Mouse (Mus musculus) adrenal gland, postnatal 25 days (tissue): ENCODE data around the gene Vamp2. TPM values are rescaled to one million over a fixed set of nuclear protein-coding genes. Genes with fewer than 3 reads are reported as not detected.

Experiments used
- DNase-seq: peaks from one replicate; pipeline ENCODE4 v3.0.0; 2021; ENCODE audit warnings: mixed read lengths
- total RNA-seq: library from RNA; stranded (reverse); gene quantifications from 2 replicates; pipeline ENCODE4 v1.2.3, GENCODE M21; 2021

Vamp2 gene
- total RNA-seq, 1 experiment from 2014 or later, result 163 TPM

DNA sequence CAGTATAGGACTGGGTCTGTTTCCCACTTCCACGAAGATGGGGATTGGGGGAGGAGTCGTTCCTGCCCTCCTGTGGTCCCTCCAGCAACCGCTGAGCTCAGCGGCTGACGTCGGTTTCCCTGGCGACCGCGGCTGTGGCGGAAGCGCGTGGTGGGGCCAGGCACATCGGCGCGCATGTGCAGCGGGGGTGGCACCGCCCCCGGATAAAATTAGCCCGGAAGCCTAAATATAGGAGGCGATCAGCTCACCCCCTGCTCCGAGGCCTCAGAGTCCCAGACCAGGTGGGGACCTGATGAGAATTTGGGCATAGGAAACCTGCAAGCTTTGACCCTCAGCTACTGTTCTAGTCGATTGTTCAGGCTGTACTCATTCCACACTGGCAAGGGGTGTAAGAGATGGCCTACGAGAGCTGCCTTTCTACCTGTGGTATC is 11.6 kb downstream of the Vamp2 start:
- DNase-seq, result peak; percentile 96

DNA sequence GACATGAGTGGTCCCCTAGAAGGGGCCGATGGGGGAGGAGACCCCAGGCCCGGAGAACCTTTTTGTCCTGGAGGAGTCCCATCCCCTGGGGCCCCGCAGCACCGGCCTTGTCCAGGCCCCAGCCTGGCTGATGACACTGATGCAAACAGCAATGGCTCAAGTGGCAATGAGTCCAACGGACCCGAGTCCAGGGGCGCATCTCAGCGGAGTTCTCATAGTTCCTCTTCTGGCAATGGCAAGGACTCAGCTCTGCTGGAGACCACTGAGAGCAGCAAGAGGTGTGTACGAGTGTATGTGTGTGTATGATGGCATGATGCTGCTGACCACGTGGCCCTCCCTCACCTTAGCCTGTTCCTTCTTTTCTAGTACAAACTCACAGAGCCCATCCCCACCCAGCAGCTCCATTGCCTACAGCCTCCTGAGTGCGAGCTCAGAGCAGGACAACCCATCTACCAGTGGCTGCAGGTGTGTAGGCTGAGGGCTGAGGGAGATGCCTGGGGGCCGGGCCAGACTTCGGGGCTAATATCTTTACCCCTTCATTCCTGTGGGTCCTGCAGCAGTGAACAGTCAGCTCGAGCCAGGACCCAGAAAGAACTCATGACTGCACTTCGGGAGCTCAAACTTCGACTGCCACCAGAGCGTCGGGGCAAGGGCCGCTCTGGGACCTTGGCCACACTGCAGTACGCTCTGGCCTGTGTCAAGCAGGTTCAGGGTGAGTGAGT is 12.5 kb downstream of the Vamp2 start:
- DNase-seq, result no peak

DNA sequence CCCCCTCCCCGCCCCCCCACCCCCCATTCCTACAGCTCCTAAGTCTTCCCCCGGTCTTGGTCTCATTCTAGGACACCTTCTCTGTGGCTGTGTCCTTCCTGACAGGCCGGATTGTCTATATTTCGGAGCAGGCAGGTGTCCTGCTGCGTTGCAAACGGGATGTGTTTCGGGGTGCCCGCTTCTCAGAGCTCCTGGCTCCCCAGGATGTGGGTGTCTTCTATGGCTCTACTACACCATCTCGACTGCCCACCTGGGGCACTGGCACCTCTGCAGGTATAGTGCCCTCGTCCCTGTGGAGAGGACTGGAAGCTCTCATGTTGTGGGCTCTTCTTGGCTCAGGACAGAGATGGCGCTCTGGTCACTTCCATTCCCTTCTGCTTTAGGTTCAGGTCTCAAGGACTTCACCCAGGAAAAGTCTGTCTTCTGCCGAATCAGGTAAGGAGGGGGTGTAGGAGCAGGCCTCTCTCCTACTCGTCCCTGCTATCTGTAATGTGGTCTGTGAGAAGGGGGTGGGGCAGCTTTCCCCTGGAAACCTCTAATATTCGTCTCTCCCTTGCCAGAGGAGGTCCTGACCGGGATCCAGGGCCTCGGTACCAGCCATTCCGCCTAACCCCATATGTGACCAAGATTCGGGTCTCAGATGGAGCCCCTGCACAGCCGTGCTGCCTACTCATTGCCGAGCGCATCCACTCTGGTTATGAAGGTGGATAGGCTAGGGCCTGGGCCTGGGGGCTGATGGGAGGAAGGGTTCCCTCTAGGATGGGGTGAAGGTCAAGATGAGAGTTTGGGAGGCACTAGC is 13.5 kb downstream of the Vamp2 start:
- no peak for DNase-seq

DNA sequence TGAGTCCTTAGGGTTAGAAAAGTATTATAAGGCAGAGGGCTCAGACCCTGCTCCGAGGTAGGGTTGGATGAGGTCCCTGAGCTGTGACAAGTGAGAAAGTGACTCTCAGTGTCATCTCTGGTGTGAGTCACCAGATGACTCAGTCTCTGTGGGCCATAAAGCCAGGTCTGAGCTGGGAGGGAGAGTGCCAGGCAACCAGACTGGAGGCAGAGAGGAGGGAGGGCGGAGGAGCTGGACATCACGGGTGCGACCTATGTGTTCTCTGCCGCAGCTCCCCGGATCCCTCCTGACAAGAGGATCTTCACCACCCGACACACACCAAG is 14.1 kb downstream of the Vamp2 start:
- DNase-seq, result no peak

DNA sequence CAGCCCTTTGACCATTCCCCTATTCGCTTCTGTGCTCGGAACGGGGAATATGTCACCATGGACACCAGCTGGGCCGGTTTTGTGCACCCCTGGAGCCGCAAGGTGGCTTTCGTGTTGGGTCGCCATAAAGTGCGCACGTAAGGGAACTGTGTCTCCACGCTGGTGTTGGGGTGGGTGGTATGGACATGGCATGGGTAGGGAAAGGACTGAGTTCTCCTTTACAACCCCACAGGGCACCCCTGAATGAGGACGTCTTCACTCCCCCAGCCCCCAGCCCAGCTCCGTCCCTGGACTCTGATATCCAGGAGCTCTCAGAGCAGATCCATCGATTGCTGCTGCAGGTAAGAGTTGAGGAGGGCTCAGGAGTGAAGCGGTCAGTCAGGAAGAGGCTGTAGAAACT is 14.8 kb downstream of the Vamp2 start:
- no peak for DNase-seq

DNA sequence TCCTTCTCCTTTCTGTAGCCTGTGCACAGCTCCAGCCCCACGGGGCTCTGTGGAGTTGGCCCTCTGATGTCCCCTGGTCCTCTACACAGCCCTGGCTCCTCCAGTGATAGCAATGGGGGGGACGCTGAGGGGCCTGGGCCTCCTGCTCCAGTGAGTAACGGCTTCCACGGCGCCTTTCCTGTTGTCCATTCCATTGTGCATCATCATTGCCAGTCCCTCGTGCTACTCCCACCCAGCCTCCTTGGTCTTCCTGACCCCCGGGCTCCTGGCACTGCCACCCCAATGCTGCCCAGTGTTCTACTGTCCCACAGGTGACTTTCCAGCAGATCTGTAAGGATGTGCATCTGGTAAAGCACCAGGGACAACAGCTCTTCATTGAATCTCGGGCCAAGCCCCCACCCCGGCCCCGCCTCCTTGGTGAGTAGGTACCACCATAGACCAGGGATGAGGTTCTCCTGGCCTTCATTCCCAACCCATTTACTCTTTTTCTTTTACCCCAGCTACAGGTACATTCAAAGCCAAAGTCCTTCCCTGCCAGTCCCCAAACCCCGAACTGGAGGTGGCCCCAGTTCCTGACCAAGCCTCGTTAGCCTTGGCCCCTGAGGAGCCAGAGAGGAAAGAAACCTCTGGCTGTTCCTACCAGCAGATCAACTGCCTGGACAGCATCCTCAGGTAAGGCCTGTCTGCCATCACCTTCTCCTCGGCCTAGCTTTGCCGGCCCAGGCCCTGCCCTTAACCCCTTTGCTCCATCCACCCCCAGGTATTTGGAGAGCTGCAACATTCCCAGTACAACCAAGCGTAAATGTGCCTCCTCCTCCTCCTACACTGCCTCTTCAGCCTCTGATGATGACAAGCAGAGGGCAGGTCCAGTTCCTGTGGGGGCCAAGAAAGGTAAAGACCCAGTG is 15.5 kb downstream of the Vamp2 start:
- DNase-seq, result no peak

DNA sequence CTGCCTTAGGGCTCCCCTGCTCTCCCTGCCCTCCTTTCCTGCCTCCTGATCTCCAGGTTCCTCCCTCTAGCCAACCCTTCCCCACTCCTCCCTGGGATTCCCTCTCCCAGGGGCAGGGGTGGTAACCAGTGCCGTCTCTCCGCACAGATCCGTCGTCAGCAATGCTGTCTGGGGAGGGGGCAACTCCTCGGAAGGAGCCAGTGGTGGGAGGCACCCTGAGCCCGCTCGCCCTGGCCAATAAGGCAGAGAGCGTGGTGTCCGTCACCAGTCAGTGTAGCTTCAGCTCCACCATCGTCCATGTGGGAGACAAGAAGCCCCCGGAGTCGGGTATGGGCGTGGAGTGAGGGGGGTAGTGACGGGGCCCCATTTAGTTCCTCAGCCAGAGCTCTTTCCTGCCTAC is 16.2 kb downstream of the Vamp2 start:
- DNase-seq, result no peak

DNA sequence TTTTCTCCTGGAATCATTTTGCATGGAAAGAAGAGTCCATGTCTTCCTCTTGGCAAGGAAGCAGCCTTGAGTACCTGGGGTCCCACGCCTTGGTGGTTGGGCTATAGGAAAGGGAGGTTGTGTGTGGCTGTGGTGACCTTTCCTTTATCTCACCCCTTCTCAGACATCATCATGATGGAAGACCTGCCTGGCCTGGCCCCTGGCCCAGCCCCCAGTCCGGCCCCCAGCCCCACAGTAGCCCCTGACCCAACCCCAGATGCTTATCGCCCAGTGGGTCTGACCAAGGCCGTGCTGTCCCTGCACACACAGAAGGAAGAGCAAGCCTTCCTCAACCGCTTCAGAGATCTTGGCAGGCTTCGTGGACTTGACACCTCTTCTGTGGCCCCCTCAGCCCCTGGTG is 16.9 kb downstream of the Vamp2 start:
- DNase-seq, result no peak

DNA sequence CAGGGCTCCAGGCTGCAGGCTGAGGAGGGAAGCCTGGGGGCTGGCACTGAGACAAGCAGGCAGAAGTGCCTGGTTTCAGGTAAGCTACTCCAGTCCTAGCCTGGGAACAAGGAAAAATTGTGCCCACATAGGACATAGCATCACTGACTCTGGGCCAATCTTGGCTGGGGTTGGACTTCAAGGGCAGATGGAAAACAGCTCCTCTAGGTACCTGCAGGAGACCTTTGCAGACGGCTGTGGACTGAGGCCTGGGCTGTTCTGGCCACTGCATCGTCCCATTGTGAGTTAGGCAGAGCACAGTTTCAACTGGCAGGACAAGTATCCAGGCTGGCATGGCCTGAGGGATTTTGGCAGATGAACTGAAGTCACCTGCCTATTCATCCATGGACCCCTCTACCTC is 17.5 kb downstream of the Vamp2 start:
- no peak for DNase-seq

DNA sequence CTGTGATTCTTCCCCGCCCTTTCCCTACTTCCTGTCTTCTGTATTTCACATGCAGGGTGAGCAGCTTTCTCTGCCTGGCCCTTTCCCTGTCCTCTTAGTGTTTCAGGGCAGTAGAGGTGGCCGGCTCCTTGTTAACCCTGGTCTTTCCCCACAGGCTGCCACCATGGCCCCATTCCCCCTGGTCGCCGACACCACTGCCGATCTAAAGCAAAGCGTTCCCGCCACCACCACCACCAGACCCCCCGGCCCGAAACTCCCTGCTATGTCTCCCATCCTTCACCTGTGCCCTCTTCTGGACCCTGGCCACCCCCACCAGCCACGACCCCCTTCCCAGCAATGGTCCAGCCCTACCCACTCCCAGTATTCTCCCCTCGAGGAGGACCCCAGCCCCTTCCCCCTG is 18.0 kb downstream of the Vamp2 start:
- DNase-seq, result no peak

DNA sequence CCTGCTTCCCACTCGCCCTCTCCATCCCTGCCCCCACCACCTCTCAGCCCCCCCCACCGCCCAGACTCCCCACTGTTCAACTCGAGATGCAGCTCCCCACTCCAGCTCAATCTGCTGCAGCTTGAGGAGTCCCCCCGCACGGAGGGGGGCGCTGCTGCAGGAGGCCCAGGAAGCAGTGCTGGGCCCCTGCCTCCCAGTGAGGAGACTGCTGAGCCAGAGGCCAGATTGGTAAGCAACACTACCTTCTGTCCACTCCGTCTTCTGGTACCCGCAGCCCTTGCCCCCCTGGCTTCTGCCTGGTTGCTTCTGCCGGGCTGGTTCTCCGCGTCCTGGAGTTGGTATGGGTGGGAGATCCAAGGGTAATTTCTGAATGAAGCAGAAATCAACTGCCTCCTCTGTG is 18.6 kb downstream of the Vamp2 start:
- no peak for DNase-seq

DNA sequence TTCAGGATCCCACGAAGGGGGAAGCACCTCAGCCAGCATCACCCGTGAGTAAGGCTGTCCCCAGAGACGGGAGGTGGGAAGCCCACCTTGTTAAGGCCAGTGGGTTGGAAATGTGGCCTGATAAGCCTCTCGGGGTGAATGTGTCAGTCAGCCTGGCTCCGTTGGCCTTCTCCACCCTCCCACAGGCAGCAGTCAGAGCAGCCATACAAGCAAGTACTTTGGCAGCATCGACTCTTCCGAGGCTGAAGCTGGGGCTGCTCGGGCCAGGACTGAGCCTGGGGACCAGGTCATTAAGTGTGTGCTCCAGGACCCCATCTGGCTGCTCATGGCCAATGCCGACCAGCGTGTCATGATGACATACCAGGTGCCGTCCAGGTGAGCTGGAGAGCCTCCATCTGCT is 19.4 kb downstream of the Vamp2 start:
- DNase-seq, result no peak

DNA sequence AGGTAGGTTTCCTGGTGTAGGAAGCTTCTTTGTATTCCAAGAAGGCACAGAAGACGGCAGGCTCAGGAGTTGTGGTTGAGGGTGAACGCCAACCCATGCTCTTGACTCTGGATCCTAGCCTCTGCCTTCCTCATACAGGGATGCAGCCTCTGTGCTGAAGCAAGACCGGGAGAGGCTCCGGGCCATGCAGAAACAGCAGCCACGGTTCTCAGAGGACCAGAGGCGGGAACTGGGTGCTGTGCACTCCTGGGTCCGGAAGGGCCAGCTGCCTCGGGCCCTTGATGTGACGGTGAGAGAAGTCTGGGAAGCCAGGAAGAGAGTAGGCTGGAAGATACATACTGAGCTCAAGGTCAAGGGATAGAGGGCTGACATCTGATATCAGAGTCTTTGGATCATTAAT is 19.9 kb downstream of the Vamp2 start:
- no peak for DNase-seq

DNA sequence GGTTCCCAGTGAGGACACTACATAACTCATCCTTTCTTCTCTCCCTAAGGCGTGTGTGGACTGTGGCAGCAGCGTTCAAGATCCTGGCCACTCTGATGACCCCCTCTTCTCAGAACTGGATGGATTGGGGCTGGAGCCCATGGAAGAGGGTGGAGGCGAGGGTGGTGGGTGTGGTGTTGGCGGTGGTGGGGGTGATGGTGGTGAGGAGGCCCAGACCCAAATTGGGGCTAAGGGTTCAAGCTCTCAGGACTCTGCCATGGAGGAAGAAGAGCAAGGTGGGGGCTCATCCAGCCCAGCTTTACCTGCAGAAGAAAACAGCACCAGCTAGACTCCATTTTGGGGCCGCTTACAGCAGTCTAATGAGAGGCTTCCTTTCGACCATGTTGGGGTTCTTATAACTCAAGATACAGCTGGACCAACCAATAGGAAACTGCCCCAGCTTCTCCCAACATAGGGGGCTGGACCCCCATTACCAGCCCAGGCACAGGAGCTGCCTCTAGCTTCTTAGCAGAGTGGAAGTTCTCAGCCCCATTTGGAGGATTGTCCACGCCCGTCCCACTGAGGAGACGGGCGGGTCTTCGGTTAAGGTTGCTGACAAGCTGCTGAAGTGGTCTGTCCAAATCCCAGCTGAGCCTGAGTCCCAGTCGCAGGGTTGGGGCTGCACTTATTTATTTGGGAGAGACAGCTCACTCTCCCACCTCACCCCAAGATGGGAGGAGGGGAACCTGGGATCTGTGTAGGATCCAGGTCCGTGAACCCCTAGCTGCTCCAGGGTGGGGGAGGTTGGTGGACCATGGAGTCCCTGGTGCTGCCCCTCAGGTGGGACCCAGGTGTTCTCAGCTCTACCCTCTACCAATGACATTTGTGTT is 21.0 kb downstream of the Vamp2 start:
- DNase-seq, result no peak

DNA sequence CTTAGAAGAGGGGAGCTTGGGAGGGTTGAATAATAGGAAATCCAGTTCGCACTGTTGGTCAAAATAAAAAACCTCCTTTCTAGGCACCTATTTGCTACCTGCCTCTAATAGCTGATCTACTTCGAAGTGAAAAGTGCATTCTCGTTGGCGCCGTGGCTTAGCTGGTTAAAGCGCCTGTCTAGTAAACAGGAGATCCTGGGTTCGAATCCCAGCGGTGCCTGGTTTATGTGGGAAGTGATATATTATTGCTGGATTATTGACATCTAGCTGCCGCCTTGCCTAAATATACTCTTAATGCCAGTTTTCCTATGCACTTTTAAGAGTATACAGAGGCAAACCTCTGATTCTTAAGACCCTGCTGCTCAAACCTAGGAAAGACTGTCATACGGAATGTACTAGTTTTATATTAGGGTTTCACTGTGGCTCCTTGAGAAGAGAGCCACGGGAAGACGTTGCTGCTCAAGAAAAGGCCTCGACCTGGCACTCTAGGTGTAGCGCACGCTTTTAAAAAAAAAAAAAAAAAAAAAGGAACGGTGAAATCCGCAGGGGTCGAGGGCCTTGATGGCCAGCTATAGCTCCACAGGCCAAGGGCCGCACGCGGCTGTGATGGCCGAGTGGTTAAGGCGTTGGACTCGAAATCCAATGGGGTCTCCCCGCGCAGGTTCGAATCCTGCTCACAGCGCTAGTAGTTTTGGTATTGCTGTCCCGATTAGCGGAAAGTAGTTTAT is 22.2 kb downstream of the Vamp2 start:
- DNase-seq, result peak; percentile 95

DNA sequence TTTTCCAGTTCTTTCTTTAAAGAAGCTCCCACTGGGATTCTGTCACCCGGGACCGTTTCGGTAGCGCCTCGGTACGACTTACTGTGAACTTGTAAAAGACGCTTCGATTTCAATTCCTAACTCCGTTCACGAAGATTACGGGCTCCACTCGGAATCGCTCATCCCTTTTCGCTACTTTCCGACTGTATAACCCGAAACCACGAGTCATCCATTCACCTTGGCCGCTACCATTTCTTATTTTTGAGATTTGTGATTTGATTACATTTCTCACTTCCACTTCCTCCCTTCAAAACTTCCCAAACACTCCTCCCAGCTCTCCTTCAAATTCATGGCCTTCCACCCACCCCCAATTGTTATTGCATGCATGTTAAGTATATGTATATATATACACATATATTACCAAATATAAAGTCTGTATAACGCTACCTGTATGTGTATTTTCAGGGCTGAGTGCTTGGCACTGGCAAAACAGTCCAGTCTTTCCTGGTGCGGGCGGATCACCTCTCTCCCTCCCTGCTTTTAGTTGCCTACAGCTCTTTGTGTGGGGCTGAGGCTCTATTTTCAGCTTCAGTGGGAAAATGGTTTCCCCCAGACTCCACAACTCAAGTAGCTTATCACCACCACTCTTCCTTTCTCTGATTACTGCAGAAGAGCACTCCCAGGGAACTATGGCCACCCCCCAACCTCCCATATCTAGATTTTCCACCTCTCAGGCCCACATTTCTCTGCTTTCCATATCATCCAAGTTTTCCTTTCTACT is 22.9 kb downstream of the Vamp2 start:
- DNase-seq, result no peak

DNA sequence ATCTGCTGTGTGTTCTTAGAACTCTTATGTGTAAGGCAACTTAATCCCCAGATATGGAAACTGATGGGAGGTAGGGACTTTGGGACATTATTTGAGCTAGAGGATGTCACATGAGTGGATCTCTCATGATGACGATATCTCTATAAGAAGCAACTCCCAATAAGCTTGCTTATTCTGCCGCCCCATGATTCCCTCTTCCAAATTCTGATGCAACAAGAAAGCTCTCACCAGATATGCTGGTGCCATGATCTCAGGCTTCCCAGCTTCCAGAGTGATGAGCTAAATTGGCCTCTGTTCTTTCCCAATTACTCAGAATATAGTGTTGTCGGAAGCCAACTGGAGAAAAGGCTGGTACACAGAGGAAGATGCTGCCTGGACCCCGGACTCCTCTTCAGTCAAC is 23.6 kb downstream of the Vamp2 start:
- no peak for DNase-seq

DNA sequence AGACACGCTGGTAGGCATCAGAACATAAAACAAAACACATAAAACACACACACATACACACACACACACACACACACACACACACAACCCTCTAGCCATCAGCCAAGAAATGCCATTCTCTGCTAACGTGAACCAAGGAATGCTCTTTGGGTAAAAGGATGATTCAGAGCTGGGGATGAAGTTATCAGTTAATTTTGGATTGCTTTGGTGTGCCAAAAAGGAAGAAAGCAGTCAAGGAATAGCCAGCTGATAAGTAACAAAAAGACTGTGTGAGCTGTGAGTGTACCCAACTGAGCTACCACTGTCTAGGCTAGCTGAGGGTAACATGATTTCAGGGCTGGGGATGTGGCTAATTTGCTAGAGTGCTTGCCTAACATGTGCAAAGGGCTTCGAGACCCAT is 25.7 kb downstream of the Vamp2 start:
- DNase-seq, result no peak

DNA sequence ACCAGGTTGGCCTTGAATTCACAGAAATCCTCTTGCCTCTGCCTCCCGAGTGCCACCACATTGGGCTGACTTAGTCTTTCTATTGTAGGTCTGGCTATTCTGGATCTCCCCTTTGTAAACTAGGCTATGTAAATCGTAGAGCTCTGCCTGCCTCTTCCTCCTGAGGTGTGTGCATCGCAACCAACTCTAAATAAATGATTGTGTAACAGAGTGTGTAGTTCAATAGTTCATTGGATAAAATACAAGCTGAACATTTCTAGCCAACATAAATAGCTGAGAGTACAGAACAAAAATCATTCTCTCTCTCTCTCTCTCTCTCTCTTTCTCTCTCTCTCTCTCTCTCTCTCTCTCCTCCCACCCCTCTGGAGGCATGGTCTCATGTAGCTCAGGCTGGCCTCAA is 26.3 kb downstream of the Vamp2 start:
- DNase-seq, result no peak

DNA sequence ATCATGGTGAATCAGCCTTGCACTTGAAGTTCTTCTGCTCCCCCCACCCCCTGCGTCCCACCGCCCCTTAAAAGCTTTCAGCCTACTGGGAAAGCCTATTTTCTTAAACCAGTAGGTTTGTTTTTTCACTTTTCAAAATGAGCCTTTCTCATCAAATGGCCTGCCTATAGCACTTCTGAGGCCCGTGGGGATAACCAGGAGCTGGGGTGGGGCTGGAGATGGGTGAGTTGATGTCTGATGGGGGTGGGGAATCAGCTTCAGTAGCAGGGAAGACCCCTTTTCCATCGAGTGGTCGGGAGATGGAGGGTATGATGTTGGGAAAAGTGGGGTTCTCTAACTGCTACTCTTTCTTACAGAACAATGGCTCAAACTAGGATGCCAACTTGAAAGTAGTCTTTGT is 28.6 kb downstream of the Vamp2 start:
- no peak for DNase-seq
